19 mouse cellular contexts compared by ENCODE assay signal in the genomic region with DNA sequence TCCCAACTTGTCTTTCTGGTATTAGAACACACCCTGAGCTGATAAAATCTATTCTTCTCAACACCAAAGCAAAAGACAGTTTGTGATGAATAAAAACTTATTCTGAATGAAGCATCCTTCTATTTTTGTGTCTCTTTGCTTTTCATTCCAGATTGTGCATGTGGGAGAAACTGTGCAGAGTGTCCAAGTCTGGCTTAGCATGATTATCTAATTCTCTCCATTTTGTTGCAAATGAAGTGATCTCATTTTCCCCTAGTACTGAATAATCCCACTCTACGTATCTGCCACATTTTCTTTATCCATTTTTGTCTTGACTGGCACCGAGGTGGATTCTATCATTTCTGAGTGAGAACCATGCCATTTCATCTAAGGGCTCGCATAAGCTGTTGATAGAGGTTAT. TPM values are rescaled to one million over a fixed set of nuclear protein-coding genes. Genes with fewer than 3 reads are reported as not detected.
"Had no signal": no experiment of that assay in that cellular context is flagged by ENCODE, and none has a peak within 500 bp of the region (broad histone marks: within the 10 kb centered on the region; RNA-seq: fewer than 3 reads in every experiment).

No protein-coding gene starts in this region.

- ATAC-seq: hindbrain, postnatal 0 days; liver, postnatal 0 days; midbrain, embryonic 15.5 days had no signal

- DNase-seq: kidney, adult 11 months; kidney, postnatal 14 days; liver; liver, embryonic 13.5 days; liver, postnatal 0 days; lung, postnatal 14 days; thymus, postnatal 36 days had no signal

- H3K4me2 ChIP-seq: limb, embryonic 12.5 days; liver, embryonic 13.5 days; lung, embryonic 15.5 days; midbrain, embryonic 11.5 days; midbrain, embryonic 15.5 days; neural tube, embryonic 12.5 days; stomach, embryonic 15.5 days had no signal

- H3K36me3 ChIP-seq: limb, embryonic 12.5 days; liver, embryonic 13.5 days; lung, embryonic 15.5 days; midbrain, embryonic 15.5 days; neural tube, embryonic 12.5 days; stomach, embryonic 15.5 days had no signal

- H3K9ac ChIP-seq: limb, embryonic 12.5 days; liver, embryonic 13.5 days; liver, postnatal 0 days; lung, embryonic 15.5 days; midbrain, embryonic 15.5 days; neural tube, embryonic 12.5 days; stomach, embryonic 15.5 days had no signal

- H3K4me3 ChIP-seq: limb, embryonic 12.5 days; liver, embryonic 13.5 days; lung, embryonic 15.5 days; megakaryocyte, embryonic 14.5 days; midbrain, embryonic 15.5 days; neural tube, embryonic 12.5 days; stomach, embryonic 15.5 days had no signal

- H3K27ac ChIP-seq: hindbrain, postnatal 0 days; limb, embryonic 12.5 days; liver, embryonic 13.5 days; lung, embryonic 15.5 days; macrophage; midbrain, embryonic 15.5 days; neural tube, embryonic 12.5 days; stomach, embryonic 15.5 days had no signal

- H3K9me3 ChIP-seq: liver, embryonic 13.5 days; stomach, embryonic 15.5 days had no signal

- H3K27me3 ChIP-seq: lung, embryonic 15.5 days; midbrain, embryonic 15.5 days; neural tube, embryonic 12.5 days; stomach, embryonic 15.5 days had no signal

RNA-seq across cellular contexts. Expression of a gene that starts 4.0 kb away (rescaled TPM):
- total RNA-seq: hindbrain, postnatal 0 days; monocyte, adult 5-6 weeks; neutrophil, adult 5-6 weeks had no signal
- polyA plus RNA-seq: large intestine, adult 2 months; liver, embryonic 13.5 days; macrophage had no signal
